Mouse (Mus musculus): ENCODE measurements around the gene Sco2.

DNA sequence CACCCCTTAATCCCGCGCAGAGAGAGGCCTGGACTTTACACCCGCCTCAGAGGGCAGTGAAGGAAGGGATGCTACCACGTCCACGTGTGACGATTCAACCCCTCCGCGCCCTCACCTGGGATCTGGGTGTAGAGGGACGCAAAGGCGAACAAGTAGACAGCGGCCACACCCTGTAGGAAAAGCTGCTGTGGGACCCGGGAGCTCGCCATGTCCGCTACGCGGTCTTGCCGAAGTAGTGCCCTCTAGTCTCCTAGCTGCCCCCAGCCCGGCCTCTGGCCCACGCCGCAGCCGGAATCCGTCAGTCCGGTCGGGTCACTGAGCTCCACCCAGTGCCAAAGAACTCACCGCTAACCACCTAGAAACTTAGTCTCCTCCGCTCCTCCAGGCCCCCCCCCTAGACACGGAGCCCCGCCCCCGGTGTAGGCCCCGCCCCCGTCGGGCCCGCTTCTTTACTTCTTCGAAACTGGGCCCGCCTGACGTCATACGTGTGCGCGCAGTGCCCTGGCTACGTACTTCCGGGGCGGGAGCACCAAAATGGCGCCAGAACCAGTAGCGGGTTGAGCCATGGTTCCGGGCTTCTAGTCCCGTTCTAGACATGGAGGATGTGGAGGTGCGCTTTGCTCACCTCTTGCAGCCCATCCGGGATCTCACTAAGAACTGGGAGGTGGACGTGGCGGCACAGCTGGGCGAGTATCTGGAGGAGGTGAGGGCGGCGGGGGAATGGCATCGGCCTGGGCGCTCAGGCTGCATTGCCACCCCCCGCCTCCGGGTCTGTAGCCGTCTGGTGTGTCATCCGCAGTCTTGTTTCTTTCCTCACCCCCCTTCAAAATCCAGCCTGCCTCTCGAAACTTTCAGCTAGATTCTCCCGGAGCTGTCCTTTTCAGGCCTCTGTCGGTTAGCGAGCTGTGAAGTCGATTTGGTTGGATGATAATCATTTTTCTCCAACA lies 18.1 kb downstream of the Sco2 start, which contains the start of the genes Lmf2 and Ncaph2:
- TF ChIP-seq HCFC1 (IDR thresholded peaks at IDR 0.05; ENCODE audit: borderline replicate concordance, insufficient read depth, low read length) (peak; percentile 68), ZC3H11A (IDR thresholded peaks at IDR 0.05; ENCODE audit: borderline replicate concordance, low read depth, low read length) (no peak; the same call in 1 of the 2 replicates)

Measured in ES-E14 (cell line).